Mouse (Mus musculus) embryonic fibroblast, embryonic 13.5 days (primary cell): ENCODE data around the gene Lix1l.
A peak's percentile ranks its signal among the peaks of the same experiment; 100 is the strongest.

Source experiments
- CTCF ChIP-seq: IDR thresholded peaks from 2 replicates; pipeline ENCODE4 v1.5.1; 2011; ENCODE audit warnings: mild to moderate bottlenecking, control low read depth, low read length, moderate library complexity, borderline replicate concordance; ENCODE audit not compliant: insufficient read depth
- POLR2A ChIP-seq: IDR thresholded peaks from 2 replicates; pipeline ENCODE4 v1.6.1; 2011; ENCODE audit warnings: low read depth, mild to moderate bottlenecking, control low read depth, low read length, moderate library complexity

DNA sequence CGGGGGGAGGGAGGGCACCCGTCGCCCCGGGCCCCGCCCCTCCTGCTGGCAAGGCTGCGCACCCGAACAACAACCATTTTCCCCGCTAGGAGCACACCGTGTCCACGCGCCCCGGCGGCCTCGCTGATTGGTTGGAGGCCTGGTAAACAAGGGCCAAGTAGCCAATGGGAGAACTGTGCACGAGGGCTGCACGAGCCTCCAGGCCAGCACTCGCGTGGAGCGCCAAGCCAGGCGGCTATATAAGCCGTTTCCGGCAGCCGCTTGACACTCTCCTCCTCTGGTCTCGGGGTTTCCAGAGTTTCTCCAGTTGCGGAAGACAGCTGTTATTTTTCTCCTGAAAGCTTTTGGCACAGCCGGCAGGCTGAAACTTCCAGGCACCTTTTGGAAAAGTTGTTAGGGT is 43.3 kb upstream of the Lix1l start, which contains the start of gene Txnip:
- TF ChIP-seq CTCF (0 out of 2 replicates have a peak, but pooled peaks have one; percentile 2), POLR2A (peak; percentile 97)
